Mouse (Mus musculus) liver, embryonic 15.5 days (tissue): ENCODE measurements around the gene Igsf8. TPM values are rescaled to one million over a fixed set of nuclear protein-coding genes. Genes with fewer than 3 reads are reported as not detected.

Experiments used
- ATAC-seq: fragments of 200-750 bp; cut with Nextera tagmentation; 2 replicates; pipeline ENCODE4 v1.8.0; 2017; ENCODE audit warnings: moderate number of reproducible peaks, mild to moderate bottlenecking, moderate library complexity; ENCODE audit not compliant: insufficient read depth
- H3K27ac ChIP-seq: fragments of 300-500 bp; sonication (generic); replicated peaks from 2 replicates; pipeline ENCODE4 v1.5.1; 2015; ENCODE audit warnings: mild to moderate bottlenecking, inconsistent platforms
- H3K27me3 ChIP-seq: fragments of 300-500 bp; sonication (generic); 2 replicates; pipeline ENCODE4 v1.6.1; 2015; ENCODE audit warnings: mild to moderate bottlenecking, inconsistent platforms
- H3K36me3 ChIP-seq: fragments of 300-500 bp; sonication (generic); replicated peaks from 2 replicates; pipeline ENCODE4 v1.6.1; 2015; ENCODE audit warnings: moderate library complexity, mild to moderate bottlenecking, inconsistent platforms
- H3K4me1 ChIP-seq: fragments of 300-500 bp; sonication (generic); replicated peaks from 2 replicates; pipeline ENCODE4 v1.6.1; 2015; ENCODE audit warnings: inconsistent platforms
- H3K4me2 ChIP-seq: fragments of 300-500 bp; sonication (generic); 2 replicates; pipeline ENCODE4 v1.6.1; 2015; ENCODE audit warnings: moderate library complexity, mild to moderate bottlenecking, inconsistent platforms
- H3K4me3 ChIP-seq: fragments of 300-500 bp; sonication (generic); replicated peaks from 2 replicates; pipeline ENCODE4 v1.5.1; 2015; ENCODE audit warnings: mild to moderate bottlenecking, inconsistent platforms
- H3K9ac ChIP-seq: fragments of 300-500 bp; sonication (generic); 2 replicates; pipeline ENCODE4 v1.6.1; 2015; ENCODE audit warnings: moderate library complexity, mild to moderate bottlenecking, inconsistent platforms
- H3K9me3 ChIP-seq: fragments of 300-500 bp; sonication (generic); replicated peaks from 2 replicates; pipeline ENCODE4 v1.6.1; 2016; ENCODE audit warnings: inconsistent platforms
- WGBS: fragments of 180-500 bp; shearing (Covaris S2); methylation state at CpG from one replicate; pipeline ENCODE4 v1.1.7; 2015; ENCODE audit warnings: mixed read lengths; ENCODE audit not compliant: insufficient replicate concordance; 5-methylcytosine and 5-hydroxymethylcytosine counted together
- polyA plus RNA-seq: library from polyadenylated mRNA; unstranded; fragments of >200 nt; fragmentation: Nextera tagmentation; extraction: Ambion mirVana; gene quantifications from 2 replicates; pipeline ENCODE4 v1.2.1, GENCODE M21; 2015

Igsf8 gene
- polyA plus RNA-seq, 1 experiment from 2014 or later, result 17.9 TPM

DNA sequence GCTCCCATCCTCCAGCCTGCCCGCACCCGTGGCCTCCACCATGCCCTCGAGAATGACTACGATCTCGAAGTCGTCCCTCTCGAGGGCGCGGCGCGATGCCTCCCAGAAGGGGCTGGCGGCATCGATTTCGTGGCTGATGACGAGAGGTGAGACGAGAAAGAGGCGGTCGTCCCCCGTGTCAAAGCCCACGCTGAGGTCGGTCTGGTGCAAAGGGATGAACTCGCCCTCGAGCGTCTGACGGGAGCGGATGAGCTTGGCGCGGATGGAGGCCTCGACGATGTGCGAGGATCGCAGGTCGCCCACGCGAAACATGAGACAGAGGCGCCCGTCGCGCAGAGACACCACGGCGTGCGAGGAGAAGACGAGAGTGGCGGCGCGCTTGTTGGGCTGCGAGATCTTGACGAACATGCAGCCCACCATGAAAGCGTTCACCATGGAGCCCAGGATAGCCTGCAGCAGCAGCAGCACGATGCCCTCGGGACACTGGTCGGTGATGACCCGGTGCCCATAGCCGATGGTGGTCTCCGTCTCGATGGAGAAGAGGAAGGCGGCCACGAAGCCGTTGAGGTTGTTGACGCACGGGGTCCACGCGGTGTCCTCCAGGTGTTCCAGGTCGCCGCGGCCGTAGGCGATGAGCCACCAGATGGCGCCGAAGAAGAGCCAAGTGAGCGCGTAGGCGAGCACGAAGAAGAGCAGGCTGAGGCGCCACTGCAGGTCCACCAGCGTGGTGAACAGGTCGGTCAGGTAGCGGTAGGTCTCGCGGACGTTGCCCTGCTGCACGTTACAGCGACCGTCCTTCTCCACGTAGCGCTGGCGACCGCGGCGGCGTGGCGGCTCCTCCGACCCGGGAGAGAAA, 64.5 kb downstream of the Igsf8 start:
- H3K27ac ChIP-seq, result no peak overlapping the region
- no peak overlapping the region for H3K9ac ChIP-seq
- peak overlapping the region; percentile 39 for H3K4me3 ChIP-seq
- H3K4me2 ChIP-seq, result peak overlapping the region; percentile 61
- ATAC-seq, result no peak
- H3K36me3 ChIP-seq, result no peaks in the 10 kb centered on the region
- H3K9me3 ChIP-seq, result no peaks in the 10 kb centered on the region
- H3K27me3 ChIP-seq, result peaks cover 66% of the 10 kb centered on the region
- 16% methylated on average over 94 of the region's 94 CpGs for WGBS
- H3K4me1 ChIP-seq, result 0 out of 2 replicates have a peak, but pooled peaks cover 6% of the 10 kb centered on the region

DNA sequence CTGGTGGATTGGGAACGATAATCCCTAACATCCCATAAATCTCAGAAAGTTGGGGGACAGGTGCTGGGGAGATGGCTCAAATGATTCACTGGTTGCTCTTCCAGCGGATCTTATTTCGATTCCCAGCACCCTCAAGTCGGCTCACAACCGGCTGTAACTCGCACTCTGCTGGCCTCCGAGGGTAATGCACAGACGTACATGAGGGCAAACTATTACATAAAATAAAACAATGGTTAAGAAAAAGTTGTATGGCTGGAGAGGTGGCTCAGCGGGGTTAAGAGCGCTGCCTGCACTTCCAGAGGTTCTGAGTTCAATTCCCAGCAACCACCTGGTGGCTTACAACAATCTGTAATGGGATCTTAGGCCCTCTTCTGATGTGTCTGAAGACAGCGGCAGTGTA, 65.2 kb downstream of the Igsf8 start:
- peak overlapping the region; percentile 61 for H3K4me2 ChIP-seq
- 0 out of 2 replicates have a peak, but pooled peaks cover 6% of the 10 kb centered on the region for H3K4me1 ChIP-seq
- no peaks in the 10 kb centered on the region for H3K36me3 ChIP-seq
- no peak overlapping the region for H3K27ac ChIP-seq
- no peak overlapping the region for H3K4me3 ChIP-seq
- WGBS, result 38% methylated on average over 11 of the region's 11 CpGs
- no peak overlapping the region for H3K9ac ChIP-seq
- no peak for ATAC-seq
- peaks cover 73% of the 10 kb centered on the region for H3K27me3 ChIP-seq
- H3K9me3 ChIP-seq, result no peaks in the 10 kb centered on the region

DNA sequence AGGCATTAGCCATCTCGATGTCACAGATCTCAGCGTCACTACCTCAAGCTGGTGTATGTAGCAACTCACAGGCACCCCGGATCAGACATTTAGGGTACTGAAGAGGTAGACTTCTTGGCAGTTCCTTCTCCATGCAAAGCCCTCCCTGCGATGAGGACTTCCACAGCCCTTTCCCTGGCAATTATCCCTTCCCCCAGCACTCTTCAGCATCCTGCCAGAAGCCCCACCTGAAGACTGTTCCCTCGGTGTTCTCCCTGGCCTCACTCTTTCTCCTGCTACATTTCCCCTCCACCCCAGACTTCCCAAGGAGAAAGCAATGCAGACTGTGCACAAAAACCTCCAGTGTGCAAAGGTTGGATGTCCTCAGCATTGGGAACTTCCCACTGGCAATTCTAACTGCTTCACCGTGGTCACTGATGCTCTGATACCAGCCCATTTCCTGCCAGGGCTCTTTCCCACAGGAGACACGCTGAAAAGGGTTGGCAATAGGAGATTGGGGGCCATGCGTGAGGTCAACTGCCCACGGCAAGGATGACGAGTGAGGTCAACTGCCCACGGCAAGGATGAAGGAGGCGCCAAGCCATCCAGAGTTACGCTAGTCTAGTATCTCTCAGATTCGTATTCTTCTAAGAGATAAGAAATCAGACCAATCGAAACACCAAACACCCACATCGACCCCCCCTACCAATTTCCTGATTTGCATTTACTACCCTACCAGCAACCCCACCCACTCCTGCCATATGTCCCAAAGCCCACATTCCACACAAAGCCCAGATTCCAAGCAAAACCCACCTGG, 66.0 kb downstream of the Igsf8 start:
- Histone ChIP-seq H3K4me1 (0 out of 2 replicates have a peak, but pooled peaks cover 6% of the 10 kb centered on the region), H3K9me3 (no peaks in the 10 kb centered on the region), H3K27ac (no peak overlapping the region), H3K36me3 (no peaks in the 10 kb centered on the region), H3K27me3 (peaks cover 78% of the 10 kb centered on the region), H3K9ac (no peak overlapping the region), H3K4me3 (no peak overlapping the region), H3K4me2 (no peak overlapping the region)
- WGBS, result 55% methylated on average over 16 of the region's 16 CpGs
- no peak for ATAC-seq

DNA sequence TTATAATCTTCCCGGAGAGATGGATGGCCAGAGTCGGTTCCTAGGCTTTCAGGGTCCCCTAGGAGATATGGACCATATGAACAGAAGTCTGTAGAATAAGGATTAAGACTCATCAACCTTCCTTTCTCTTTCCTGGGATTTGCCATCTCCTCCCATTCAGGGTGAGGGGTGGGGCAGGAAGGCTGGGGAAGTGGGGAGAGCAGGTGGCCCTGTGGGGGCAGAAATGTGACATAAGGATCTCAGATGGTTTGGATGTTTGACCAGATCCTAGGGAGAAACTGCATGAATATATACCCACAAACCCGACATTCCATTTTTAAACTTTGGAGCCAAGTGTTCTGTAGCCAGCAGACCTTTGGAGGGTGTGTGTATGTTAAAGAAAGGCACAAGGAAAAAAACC, 66.6 kb downstream of the Igsf8 start:
- WGBS, result 55% methylated on average over 3 of the region's 3 CpGs
- no peak overlapping the region for H3K27ac ChIP-seq
- no peak overlapping the region for H3K9ac ChIP-seq
- no peak overlapping the region for H3K4me3 ChIP-seq
- H3K36me3 ChIP-seq, result no peaks in the 10 kb centered on the region
- no peaks in the 10 kb centered on the region for H3K9me3 ChIP-seq
- H3K27me3 ChIP-seq, result peaks cover 83% of the 10 kb centered on the region
- no peak overlapping the region for H3K4me2 ChIP-seq
- ATAC-seq, result no peak
- H3K4me1 ChIP-seq, result 0 out of 2 replicates have a peak, but pooled peaks cover 6% of the 10 kb centered on the region

DNA sequence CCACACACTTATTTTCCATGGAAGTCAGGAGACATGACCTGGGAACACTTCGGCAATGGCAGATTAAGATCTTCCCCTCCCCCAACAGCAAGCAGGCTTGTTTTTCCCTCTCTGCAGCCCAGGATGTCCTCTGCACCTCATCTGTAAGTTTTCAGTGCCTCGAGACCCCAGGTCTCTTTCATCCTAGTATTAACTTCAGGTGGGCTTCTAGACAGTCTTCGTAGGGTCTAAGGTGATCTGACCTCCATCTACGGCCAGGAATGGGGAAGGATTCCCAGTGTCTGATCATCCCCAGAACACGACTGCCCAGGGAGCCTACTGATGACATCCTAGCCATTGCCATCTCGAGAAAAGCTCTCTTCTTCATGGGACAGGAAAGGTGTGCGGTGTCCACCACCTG, 67.0 kb downstream of the Igsf8 start:
- Histone ChIP-seq H3K9ac (no peak overlapping the region), H3K27ac (no peak overlapping the region), H3K4me1 (0 out of 2 replicates have a peak, but pooled peaks cover 6% of the 10 kb centered on the region), H3K4me3 (no peak overlapping the region), H3K27me3 (peaks cover 87% of the 10 kb centered on the region), H3K36me3 (no peaks in the 10 kb centered on the region), H3K9me3 (no peaks in the 10 kb centered on the region), H3K4me2 (no peak overlapping the region)
- ATAC-seq, result no peak
- WGBS, result 55% methylated on average over 7 of the region's 7 CpGs

DNA sequence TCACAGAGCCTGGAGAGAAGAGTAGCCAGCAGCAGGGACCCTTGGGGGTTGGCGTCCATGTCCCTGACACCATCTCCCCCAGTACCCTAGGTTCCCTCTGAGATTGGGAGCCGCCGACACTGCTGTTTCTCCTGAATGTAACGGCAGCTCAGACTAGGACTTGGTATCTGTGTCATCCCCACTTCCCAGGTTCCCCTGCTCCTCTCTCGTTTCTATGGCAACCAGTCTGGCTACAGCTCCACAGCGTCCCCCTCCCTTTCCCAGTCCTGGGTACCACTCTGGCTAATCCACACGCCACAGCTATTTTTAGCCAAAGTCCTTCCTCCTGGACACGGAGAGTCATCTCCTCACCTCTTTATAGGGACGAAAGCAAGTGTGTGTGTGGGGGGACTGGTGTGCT, 67.7 kb downstream of the Igsf8 start, which contains the start of gene Kcnj9:
TSS of gene Kcnj9 (minus strand) at position 188 of the 400 bp plus-strand sequence.
- Histone ChIP-seq H3K27me3 (peaks cover 93% of the 10 kb centered on the region), H3K36me3 (no peaks in the 10 kb centered on the region), H3K4me3 (no peak within 1 kb of the TSS), H3K4me1 (0 out of 2 replicates have a peak, but pooled peaks cover 6% of the 10 kb centered on the region), H3K4me2 (no peak within 1 kb of the TSS), H3K9me3 (no peaks in the 10 kb centered on the region), H3K9ac (no peak within 1 kb of the TSS), H3K27ac (no peak within 1 kb of the TSS)
- 29% methylated on average over 9 of the region's 9 CpGs for WGBS
- ATAC-seq, result no peak

DNA sequence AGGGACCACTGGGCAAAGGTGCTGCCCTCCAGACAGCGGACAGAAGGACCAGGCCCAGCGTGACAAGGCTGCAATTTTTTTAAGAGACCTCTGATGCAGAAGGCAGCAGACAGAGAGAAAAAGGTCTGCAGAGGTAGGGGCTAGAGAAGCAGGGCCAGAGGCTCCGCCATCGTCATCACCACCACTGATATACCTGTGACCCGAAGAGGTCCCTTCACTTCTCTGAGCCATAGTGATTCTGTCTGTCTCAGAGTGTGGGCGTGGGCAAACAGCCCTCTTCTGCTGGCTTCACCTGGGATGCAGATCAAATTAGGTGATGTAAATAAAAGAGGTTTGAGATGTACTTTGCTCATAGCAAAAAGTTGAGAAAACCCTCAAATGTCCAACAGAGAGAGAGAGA, 68.2 kb downstream of the Igsf8 start:
- ATAC-seq, result no peak
- Histone ChIP-seq H3K9ac (no peak overlapping the region), H3K4me2 (no peak overlapping the region), H3K9me3 (no peaks in the 10 kb centered on the region), H3K36me3 (no peaks in the 10 kb centered on the region), H3K4me3 (no peak overlapping the region), H3K4me1 (0 out of 2 replicates have a peak, but pooled peaks cover 6% of the 10 kb centered on the region), H3K27ac (no peak overlapping the region), H3K27me3 (peaks cover 95% of the 10 kb centered on the region)
- WGBS, result 46% methylated on average over 6 of the region's 6 CpGs

DNA sequence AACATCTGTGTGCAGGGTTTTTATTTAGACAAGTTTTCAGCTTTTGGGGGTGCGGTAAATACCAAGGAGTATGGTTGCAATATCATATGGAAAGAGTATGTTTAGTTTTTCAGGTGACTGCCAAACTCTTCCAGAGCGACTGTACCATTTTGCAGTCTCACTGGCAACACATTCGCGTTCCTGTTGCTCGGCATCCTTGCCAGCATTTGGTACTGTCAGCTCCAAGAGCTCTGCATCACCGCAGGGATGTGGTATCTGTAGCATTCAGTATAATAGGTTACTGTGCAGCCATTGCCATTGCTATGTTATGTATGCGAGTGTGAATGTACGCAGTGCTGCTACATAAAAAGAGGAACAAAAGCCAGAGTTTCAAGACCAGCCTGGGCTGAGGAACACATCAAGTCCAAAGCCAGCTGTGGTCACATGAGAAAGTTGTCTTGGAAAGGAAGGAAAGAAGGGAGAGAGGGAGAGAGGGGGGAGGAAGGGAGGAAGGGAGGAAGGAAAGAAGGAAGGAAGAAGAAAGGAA, 70.0 kb downstream of the Igsf8 start:
- Histone ChIP-seq H3K9me3 (no peaks in the 10 kb centered on the region), H3K36me3 (no peaks in the 10 kb centered on the region), H3K27me3 (peaks cover 92% of the 10 kb centered on the region), H3K4me1 (no peaks in the 10 kb centered on the region), H3K9ac (no peak overlapping the region), H3K4me2 (no peak overlapping the region), H3K27ac (no peak overlapping the region), H3K4me3 (no peak overlapping the region)
- ATAC-seq, result no peak
- WGBS, result 48% methylated on average over 8 of the region's 8 CpGs

DNA sequence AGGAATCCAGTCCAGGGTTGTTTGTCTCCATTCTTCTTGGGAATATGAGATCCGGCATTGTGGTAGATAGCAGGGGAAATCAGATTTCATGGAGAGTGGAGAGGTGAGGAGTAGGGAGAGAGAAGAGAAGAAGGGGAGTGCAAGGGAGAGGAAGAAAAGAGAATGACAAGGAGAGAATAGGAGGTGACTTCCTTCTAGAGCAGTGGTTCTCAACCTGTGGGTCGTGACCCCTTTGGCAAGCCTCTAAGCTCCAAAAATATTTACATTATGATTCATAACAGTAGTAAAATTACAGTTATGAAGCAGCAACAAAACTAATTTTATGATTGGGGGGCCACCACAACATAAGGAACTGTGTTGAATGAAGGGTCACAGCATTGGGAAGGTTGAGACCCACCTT, 71.5 kb downstream of the Igsf8 start:
- Histone ChIP-seq H3K4me1 (no peaks in the 10 kb centered on the region), H3K9ac (no peak overlapping the region), H3K27me3 (peaks cover 89% of the 10 kb centered on the region), H3K9me3 (no peaks in the 10 kb centered on the region), H3K4me2 (no peak overlapping the region), H3K4me3 (no peak overlapping the region), H3K27ac (no peak overlapping the region), H3K36me3 (no peaks in the 10 kb centered on the region)
- WGBS, result 50% methylated on average over 2 of the region's 2 CpGs
- ATAC-seq, result no peak

DNA sequence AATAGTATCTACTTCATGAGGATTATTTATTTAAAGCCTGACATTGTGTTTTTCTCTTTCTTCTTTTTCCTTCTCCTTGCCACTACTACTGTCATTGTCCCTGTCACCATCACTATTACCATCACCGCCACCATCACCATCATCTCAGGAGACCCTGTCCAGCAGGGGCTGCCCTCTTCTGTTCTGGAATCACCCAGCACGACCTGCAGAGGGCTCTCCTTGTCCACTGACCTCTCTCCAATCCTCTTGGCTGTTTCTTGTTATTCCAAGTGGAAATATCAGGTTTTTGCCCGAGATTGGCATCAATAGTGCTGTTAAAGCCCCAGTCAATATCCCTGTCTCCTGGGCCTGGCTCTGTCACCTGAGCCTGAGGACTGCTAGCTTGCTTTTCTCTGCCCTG, 72.1 kb downstream of the Igsf8 start:
- no peak overlapping the region for H3K27ac ChIP-seq
- no peaks in the 10 kb centered on the region for H3K9me3 ChIP-seq
- H3K27me3 ChIP-seq, result peaks cover 89% of the 10 kb centered on the region
- no peaks in the 10 kb centered on the region for H3K4me1 ChIP-seq
- no peak for ATAC-seq
- H3K36me3 ChIP-seq, result no peaks in the 10 kb centered on the region
- no peak overlapping the region for H3K4me2 ChIP-seq
- H3K9ac ChIP-seq, result no peak overlapping the region
- no peak overlapping the region for H3K4me3 ChIP-seq
- 25% methylated on average over 3 of the region's 3 CpGs for WGBS

DNA sequence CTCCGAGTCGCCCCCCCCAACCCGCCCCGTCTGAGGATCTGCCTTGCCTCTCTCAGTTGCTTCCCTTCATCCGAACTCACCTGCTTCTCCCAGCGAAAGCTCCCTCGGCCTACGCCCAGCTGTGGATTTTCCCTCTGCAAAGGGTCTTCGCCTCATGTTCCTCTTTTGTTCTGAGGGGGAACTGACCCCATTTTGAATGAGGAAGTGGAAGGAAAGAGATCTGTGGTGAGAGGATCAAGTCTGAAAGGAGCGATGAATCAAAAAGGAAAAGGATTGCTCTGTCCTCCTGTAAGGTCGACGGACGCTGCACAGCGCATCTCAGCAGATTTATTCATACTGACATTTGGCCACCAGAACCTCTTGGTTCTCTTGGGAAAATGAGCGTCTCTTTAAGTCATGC, 74.4 kb downstream of the Igsf8 start:
- Histone ChIP-seq H3K27ac (no peak overlapping the region), H3K4me2 (no peak overlapping the region), H3K9me3 (no peaks in the 10 kb centered on the region), H3K4me1 (peaks cover 4% of the 10 kb centered on the region), H3K36me3 (no peaks in the 10 kb centered on the region), H3K9ac (no peak overlapping the region), H3K27me3 (peaks cover 86% of the 10 kb centered on the region), H3K4me3 (no peak overlapping the region)
- 39% methylated on average over 15 of the region's 15 CpGs for WGBS
- no peak for ATAC-seq
